14 mouse cellular contexts compared by ENCODE assay signal in genomic region chr5:115294173-115294572, GRCm38 (mm10). TPM values are rescaled to one million over a fixed set of nuclear protein-coding genes. Genes with fewer than 3 reads are reported as not detected.
A peak's percentile ranks its signal among the peaks of the same experiment; 100 is the strongest.
DNase-seq lines count a peak whose midpoint lies in the region; ATAC-seq and TF ChIP-seq lines count a peak whose summit lies in the region.
"Had no signal": no experiment of that assay in that cellular context is flagged by ENCODE, and none has a peak within 500 bp of the region (broad histone marks: within the 10 kb centered on the region; RNA-seq: fewer than 3 reads in every experiment).

No protein-coding gene starts in this region.

- no peaks in the 10 kb centered on the region for H3K9me3 ChIP-seq in midbrain, postnatal 0 days (ENCODE audit: low read length)
- H3K9me3 ChIP-seq in midbrain, embryonic 11.5 days (ENCODE audit: control insufficient read depth, low read length): no peaks in the 10 kb centered on the region
- no peaks in the 10 kb centered on the region for H3K9me3 ChIP-seq in MEL (replicated peaks; ENCODE audit: insufficient read depth, low read length)
- no peaks in the 10 kb centered on the region for H3K9me3 ChIP-seq in limb, embryonic 10.5 days (replicated peaks)
- H3K9me3 ChIP-seq: embryonic facial prominence, embryonic 13.5 days; forebrain, embryonic 12.5 days; heart, embryonic 15.5 days; hindbrain, embryonic 15.5 days; neural tube, embryonic 15.5 days had no signal

- peak; percentile 30 for TF ChIP-seq RAD21 in MEL (IDR thresholded peaks at IDR 0.05; ENCODE audit: low read depth, low read length)

- H3K27me3 ChIP-seq in midbrain, postnatal 0 days (ENCODE audit: insufficient read depth, low read length): no peaks in the 10 kb centered on the region
- H3K27me3 ChIP-seq in midbrain, embryonic 11.5 days (ENCODE audit: control insufficient read depth, insufficient read depth, low read length): no peaks in the 10 kb centered on the region
- no peaks in the 10 kb centered on the region for H3K27me3 ChIP-seq in MEL (ENCODE audit: control insufficient read depth in 1 of 2, insufficient read depth in 2 of 2, low read length in 2 of 2)
- H3K27me3 ChIP-seq in small intestine, adult 2 months (ENCODE audit: control insufficient read depth, insufficient read depth, low read length): no peaks in the 10 kb centered on the region
- no peaks in the 10 kb centered on the region for H3K27me3 ChIP-seq in limb, embryonic 10.5 days (ENCODE audit: low read depth, poor library complexity, severe bottlenecking)
- H3K27me3 ChIP-seq: embryonic facial prominence, embryonic 13.5 days; forebrain, embryonic 12.5 days; heart, embryonic 15.5 days; hindbrain, embryonic 15.5 days; neural tube, embryonic 15.5 days had no signal

- WGBS in midbrain, postnatal 0 days: 89% methylated on average over 8 of the region's 8 CpGs
- 90% methylated on average over 8 of the region's 8 CpGs for WGBS in midbrain, embryonic 11.5 days
- whole genome bisulfite sequencing in small intestine, adult 2 months: 93% methylated on average over 8 of the region's 8 CpGs
- 91% methylated on average over 8 of the region's 8 CpGs for WGBS in limb, embryonic 10.5 days

- no peak for TF ChIP-seq EP300 in MEL (IDR thresholded peaks at IDR 0.05; ENCODE audit: low read depth in 1 of 2, low read length in 2 of 2)

- peaks cover 42% of the 10 kb centered on the region for H3K36me3 ChIP-seq in midbrain, postnatal 0 days (ENCODE audit: insufficient read depth, low read length)
- H3K36me3 ChIP-seq in midbrain, embryonic 11.5 days (ENCODE audit: control insufficient read depth, insufficient read depth, low read length): peaks cover 14% of the 10 kb centered on the region
- H3K36me3 ChIP-seq in MEL (ENCODE audit: control insufficient read depth in 1 of 2, insufficient read depth in 2 of 2, low read length in 2 of 2): peaks cover 15 to 16% of the 10 kb centered on the region in 2 experiments
- peaks cover 41% of the 10 kb centered on the region for H3K36me3 ChIP-seq in small intestine, adult 2 months (ENCODE audit: control insufficient read depth, insufficient read depth, low read length)
- H3K36me3 ChIP-seq in limb, embryonic 10.5 days: peaks cover 95% of the 10 kb centered on the region

- no peak overlapping the region for H3K4me2 ChIP-seq in midbrain, postnatal 0 days (ENCODE audit: low read depth, low read length, poor library complexity, severe bottlenecking)
- no peak overlapping the region for H3K4me2 ChIP-seq in midbrain, embryonic 11.5 days
- H3K4me2 ChIP-seq: embryonic facial prominence, embryonic 13.5 days; forebrain, embryonic 12.5 days; heart, embryonic 15.5 days; hindbrain, embryonic 15.5 days; neural tube, embryonic 15.5 days had no signal

- peaks cover 5% of the 10 kb centered on the region for H3K79me2 ChIP-seq in MEL (ENCODE audit: control insufficient read depth, insufficient read depth, low read length, poor library complexity)

- TF ChIP-seq POLR2A in MEL (IDR thresholded peaks at IDR 0.05; ENCODE audit: control insufficient read depth in 1 of 2, insufficient read depth in 1 of 2, low read depth in 1 of 2, low read length in 2 of 2, poor library complexity in 1 of 2): no peak
- no peak for TF ChIP-seq POLR2A in small intestine, adult 2 months (IDR thresholded peaks at IDR 0.05; ENCODE audit: low read depth, low read length)

- H3K4me3 ChIP-seq in midbrain, postnatal 0 days (ENCODE audit: low read depth, low read length): no peak overlapping the region
- no peak overlapping the region for H3K4me3 ChIP-seq in midbrain, embryonic 11.5 days (ENCODE audit: low read depth, low read length)
- H3K4me3 ChIP-seq in MEL (ENCODE audit: control insufficient read depth in 1 of 2, insufficient read depth in 1 of 2, low read depth in 2 of 2, low read length in 2 of 2): no peak overlapping the region
- H3K4me3 ChIP-seq in small intestine, adult 2 months (ENCODE audit: low read depth, low read length): no peak overlapping the region
- no peak overlapping the region for H3K4me3 ChIP-seq in limb, embryonic 10.5 days
- H3K4me3 ChIP-seq: embryonic facial prominence, embryonic 13.5 days; forebrain, embryonic 12.5 days; heart, embryonic 15.5 days; hindbrain, embryonic 15.5 days; neural tube, embryonic 15.5 days had no signal

- H3K4me1 ChIP-seq in midbrain, postnatal 0 days (ENCODE audit: insufficient read depth, low read length): peaks cover 5% of the 10 kb centered on the region; the same call in 1 of the 2 replicates
- peaks cover 5% of the 10 kb centered on the region for H3K4me1 ChIP-seq in midbrain, embryonic 11.5 days (ENCODE audit: control insufficient read depth, insufficient read depth, low read length)
- peaks cover 0 to 12% of the 10 kb centered on the region in 2 experiments; a peak in 2 of 4 replicates for H3K4me1 ChIP-seq in MEL (ENCODE audit: control insufficient read depth in 1 of 2, insufficient read depth in 2 of 2, low read length in 2 of 2)
- peaks cover 2% of the 10 kb centered on the region; the same call in 1 of the 2 replicates for H3K4me1 ChIP-seq in small intestine, adult 2 months (ENCODE audit: control insufficient read depth, insufficient read depth, insufficient read length, low read length)
- H3K4me1 ChIP-seq in limb, embryonic 10.5 days: peaks cover 19% of the 10 kb centered on the region

- H3K9ac ChIP-seq in midbrain, postnatal 0 days (replicated peaks; ENCODE audit: low read length, poor library complexity, severe bottlenecking): no peak overlapping the region
- H3K9ac ChIP-seq in midbrain, embryonic 11.5 days (ENCODE audit: low read length): no peak overlapping the region
- no peak overlapping the region for H3K9ac ChIP-seq in MEL (ENCODE audit: control insufficient read depth, low read depth, low read length, poor library complexity, severe bottlenecking)
- H3K9ac ChIP-seq: embryonic facial prominence, embryonic 13.5 days; forebrain, embryonic 12.5 days; heart, embryonic 15.5 days; hindbrain, embryonic 15.5 days; neural tube, embryonic 15.5 days had no signal

- peak; percentile 22 for DNase-seq in heart, postnatal 4 days
- DNase-seq in heart, adult 8-10 months (ENCODE audit: low spot score): no peak
- no peak for DNase-seq in midbrain, postnatal 0 days (ENCODE audit: low spot score)
- no peak for DNase-seq in midbrain, embryonic 11.5 days (ENCODE audit: low spot score, missing footprints)
- DNase-seq in MEL (ENCODE audit: low read depth, low spot score): peak; percentile 49
- no peak for DNase-seq in limb, embryonic 10.5 days (ENCODE audit: low spot score)
- no peak for DNase-seq in left cerebral cortex, postnatal 4 days
- DNase-seq: gastrocnemius, postnatal 25 days had no signal

- no peak for ATAC-seq in midbrain, postnatal 0 days (ENCODE audit: low FRiP score)
- no peak for ATAC-seq in midbrain, embryonic 11.5 days (ENCODE audit: low FRiP score)

- no peak overlapping the region for H3K27ac ChIP-seq in midbrain, postnatal 0 days (ENCODE audit: low read depth, low read length)
- H3K27ac ChIP-seq in midbrain, embryonic 11.5 days (ENCODE audit: low read depth, low read length): no peak overlapping the region
- no peak overlapping the region for H3K27ac ChIP-seq in MEL (ENCODE audit: control insufficient read depth, low read depth, low read length)
- no peak overlapping the region for H3K27ac ChIP-seq in small intestine, adult 2 months (ENCODE audit: insufficient read depth, low read depth, low read length)
- H3K27ac ChIP-seq in limb, embryonic 10.5 days: no peak overlapping the region
- H3K27ac ChIP-seq: embryonic facial prominence, embryonic 13.5 days; forebrain, embryonic 12.5 days; heart, embryonic 15.5 days; hindbrain, embryonic 15.5 days; neural tube, embryonic 15.5 days had no signal

- TF ChIP-seq CTCF in midbrain, postnatal 0 days (IDR thresholded peaks at IDR 0.05): peak; percentile 49
- TF ChIP-seq CTCF in MEL (IDR thresholded peaks at IDR 0.05 in 2 of 3, conservative IDR thresholded peaks at IDR 0.05 in 1 of 3; ENCODE audit: control insufficient read depth in 1 of 3, insufficient read depth in 1 of 3, low read depth in 2 of 3, low read length in 3 of 3, poor library complexity in 1 of 3, severe bottlenecking in 1 of 3): peak; percentile 39 to 64 (median 52)
- TF ChIP-seq CTCF in small intestine, adult 2 months (IDR thresholded peaks at IDR 0.05; ENCODE audit: extremely low read depth, insufficient read length, insufficient replicate concordance, low read depth, low read length): peak; percentile 9; the same call in 1 of the 2 replicates

- intact Hi-C loops in left cerebral cortex, postnatal 4 days (cut with DNase I): loop anchor here (10.0 kb wide), 1 partner anchor 151 kb away; no protein-coding TSS in a partner anchor

RNA-seq across cellular contexts. Expression of gene Dynll1, which starts 6.6 kb away (rescaled TPM):
- total RNA-seq in heart, postnatal 4 days (2021): 100 to 1,000 TPM; 318 to 355 TPM
- 10 to 100 TPM; 52.9 to 84.2 (median 71.3) TPM for total RNA-seq in heart, adult 8-10 months (2022)
- 196 and 214 TPM in 2 replicates for total RNA-seq in midbrain, postnatal 0 days (2014; rRNA removed)
- polyA plus RNA-seq in midbrain, postnatal 0 days (2015; fragmentation: Nextera tagmentation; extraction: Ambion mirVana): 893 and 930 TPM in 2 replicates
- polyA plus RNA-seq in midbrain, embryonic 11.5 days (2014; fragmentation: Nextera tagmentation; extraction: Ambion mirVana): 1,577 and 1,606 TPM in 2 replicates
- 714 and 736 TPM in 2 replicates for total RNA-seq in MEL (2012; rRNA removed)
- polyA plus RNA-seq in MEL (2012; ENCODE audit: insufficient read depth in 1 of 2, insufficient read length in 2 of 2, low read depth in 1 of 2, low replicate concordance in 2 of 2, missing spikeins in 1 of 2): 100 to 1,000 TPM; 561 to 740 TPM
- 54.5 and 78.1 TPM in 2 replicates for polyA plus RNA-seq in small intestine, adult 2 months (2012; rRNA removed)
- polyA plus RNA-seq in limb, embryonic 10.5 days (2016; fragmentation: Nextera tagmentation; extraction: Ambion mirVana): 1,816 and 1,865 TPM in 2 replicates
- 100 to 1,000 TPM; 678 to 766 TPM for total RNA-seq in left cerebral cortex, postnatal 4 days (2021)

RNA-seq across cellular contexts. Expression of gene Coq5, which starts 14.7 kb away (rescaled TPM):
- 100 to 1,000 TPM; 113 to 117 TPM for total RNA-seq in heart, postnatal 4 days (2021)
- 100 to 1,000 TPM; 138 to 171 (median 161) TPM for total RNA-seq in heart, adult 8-10 months (2022)
- 29.6 and 36.7 TPM in 2 replicates for total RNA-seq in midbrain, postnatal 0 days (2014; rRNA removed)
- polyA plus RNA-seq in midbrain, postnatal 0 days (2015; fragmentation: Nextera tagmentation; extraction: Ambion mirVana): 42.8 and 43.5 TPM in 2 replicates
- polyA plus RNA-seq in midbrain, embryonic 11.5 days (2014; fragmentation: Nextera tagmentation; extraction: Ambion mirVana): 58.6 and 59.1 TPM in 2 replicates
- total RNA-seq in MEL (2012; rRNA removed): 39.7 and 43.3 TPM in 2 replicates
- 10 to 100 TPM in 1 of 2 experiments, not detected in 1; 40.5 TPM for polyA plus RNA-seq in MEL (2012; ENCODE audit: insufficient read depth in 1 of 2, insufficient read length in 2 of 2, low read depth in 1 of 2, low replicate concordance in 2 of 2, missing spikeins in 1 of 2)
- 4.8 and 6.6 TPM in 2 replicates for polyA plus RNA-seq in small intestine, adult 2 months (2012; rRNA removed)
- 54.1 and 57.2 TPM in 2 replicates for polyA plus RNA-seq in limb, embryonic 10.5 days (2016; fragmentation: Nextera tagmentation; extraction: Ambion mirVana)
- 10 to 100 TPM; 29.7 to 33.8 TPM for total RNA-seq in left cerebral cortex, postnatal 4 days (2021)

RNA-seq across cellular contexts. Expression of gene Rnf10, which starts 21.5 kb away (rescaled TPM):
- total RNA-seq in heart, postnatal 4 days (2021): 100 to 1,000 TPM; 277 to 284 TPM
- total RNA-seq in heart, adult 8-10 months (2022): 100 to 1,000 TPM; 355 to 414 (median 370) TPM
- 103 and 118 TPM in 2 replicates for total RNA-seq in midbrain, postnatal 0 days (2014; rRNA removed)
- polyA plus RNA-seq in midbrain, postnatal 0 days (2015; fragmentation: Nextera tagmentation; extraction: Ambion mirVana): 154 and 158 TPM in 2 replicates
- polyA plus RNA-seq in midbrain, embryonic 11.5 days (2014; fragmentation: Nextera tagmentation; extraction: Ambion mirVana): 84.6 and 85.0 TPM in 2 replicates
- 44.4 and 57.3 TPM in 2 replicates for total RNA-seq in MEL (2012; rRNA removed)
- polyA plus RNA-seq in MEL (2012; ENCODE audit: insufficient read depth in 1 of 2, insufficient read length in 2 of 2, low read depth in 1 of 2, low replicate concordance in 2 of 2, missing spikeins in 1 of 2): 100 to 1,000 TPM; 165 to 254 TPM
- polyA plus RNA-seq in small intestine, adult 2 months (2012; rRNA removed): 80.5 and 148 TPM in 2 replicates
- polyA plus RNA-seq in limb, embryonic 10.5 days (2016; fragmentation: Nextera tagmentation; extraction: Ambion mirVana): 159 and 160 TPM in 2 replicates
- total RNA-seq in left cerebral cortex, postnatal 4 days (2021): 100 to 1,000 TPM; 262 to 280 TPM

RNA-seq across cellular contexts. Expression of gene Srsf9, which starts 32.8 kb away (rescaled TPM):
- 10 to 100 TPM; 39.1 to 42.4 TPM for total RNA-seq in heart, postnatal 4 days (2021)
- 10 to 100 TPM; 14.2 to 15.5 (median 14.4) TPM for total RNA-seq in heart, adult 8-10 months (2022)
- total RNA-seq in midbrain, postnatal 0 days (2014; rRNA removed): 44.1 and 45.5 TPM in 2 replicates
- polyA plus RNA-seq in midbrain, postnatal 0 days (2015; fragmentation: Nextera tagmentation; extraction: Ambion mirVana): 88.0 and 93.8 TPM in 2 replicates
- polyA plus RNA-seq in midbrain, embryonic 11.5 days (2014; fragmentation: Nextera tagmentation; extraction: Ambion mirVana): 362 and 376 TPM in 2 replicates
- total RNA-seq in MEL (2012; rRNA removed): 80.0 and 98.0 TPM in 2 replicates
- 100 to 1,000 TPM in 1 of 2 experiments, not detected in 1; 170 TPM for polyA plus RNA-seq in MEL (2012; ENCODE audit: insufficient read depth in 1 of 2, insufficient read length in 2 of 2, low read depth in 1 of 2, low replicate concordance in 2 of 2, missing spikeins in 1 of 2)
- polyA plus RNA-seq in small intestine, adult 2 months (2012; rRNA removed): 16.9 and 38.0 TPM in 2 replicates
- 444 and 468 TPM in 2 replicates for polyA plus RNA-seq in limb, embryonic 10.5 days (2016; fragmentation: Nextera tagmentation; extraction: Ambion mirVana)
- total RNA-seq in left cerebral cortex, postnatal 4 days (2021): 10 to 100 TPM; 58.7 to 59.4 TPM

RNA-seq across cellular contexts. Expression of gene Gatc, which starts 46.8 kb away (rescaled TPM):
- 10 to 100 TPM; 17.3 to 19.3 TPM for total RNA-seq in heart, postnatal 4 days (2021)
- 10 to 100 TPM; 17.5 to 21.2 (median 19.4) TPM for total RNA-seq in heart, adult 8-10 months (2022)
- 17.6 and 27.8 TPM in 2 replicates for total RNA-seq in midbrain, postnatal 0 days (2014; rRNA removed)
- 39.2 and 42.4 TPM in 2 replicates for polyA plus RNA-seq in midbrain, postnatal 0 days (2015; fragmentation: Nextera tagmentation; extraction: Ambion mirVana)
- polyA plus RNA-seq in midbrain, embryonic 11.5 days (2014; fragmentation: Nextera tagmentation; extraction: Ambion mirVana): 43.5 and 46.8 TPM in 2 replicates
- 6.3 and 6.5 TPM in 2 replicates for total RNA-seq in MEL (2012; rRNA removed)
- 10 to 100 TPM in 1 of 2 experiments, not detected in 1; 32.2 TPM for polyA plus RNA-seq in MEL (2012; ENCODE audit: insufficient read depth in 1 of 2, insufficient read length in 2 of 2, low read depth in 1 of 2, low replicate concordance in 2 of 2, missing spikeins in 1 of 2)
- 3.3 and 6.0 TPM in 2 replicates for polyA plus RNA-seq in small intestine, adult 2 months (2012; rRNA removed)
- polyA plus RNA-seq in limb, embryonic 10.5 days (2016; fragmentation: Nextera tagmentation; extraction: Ambion mirVana): 33.3 and 34.1 TPM in 2 replicates
- total RNA-seq in left cerebral cortex, postnatal 4 days (2021): 10 to 100 TPM; 29.6 to 29.7 TPM

Comparison
In these comparisons a context has a peak if more than half of its experiments do, and no peak if none do; other contexts are left out.
1. DNase-seq: peak in heart, postnatal 4 days (single experiment) and MEL (single experiment); none in heart, adult 8-10 months (single experiment), midbrain, postnatal 0 days (single experiment), midbrain, embryonic 11.5 days (single experiment), limb, embryonic 10.5 days (single experiment) and left cerebral cortex, postnatal 4 days (single experiment).
2. Peak in every context shown above with its lines, with median percentiles within 50 percentile points of each other: CTCF ChIP-seq.